13 mouse cellular contexts compared by ENCODE assay signal in the genomic region with DNA sequence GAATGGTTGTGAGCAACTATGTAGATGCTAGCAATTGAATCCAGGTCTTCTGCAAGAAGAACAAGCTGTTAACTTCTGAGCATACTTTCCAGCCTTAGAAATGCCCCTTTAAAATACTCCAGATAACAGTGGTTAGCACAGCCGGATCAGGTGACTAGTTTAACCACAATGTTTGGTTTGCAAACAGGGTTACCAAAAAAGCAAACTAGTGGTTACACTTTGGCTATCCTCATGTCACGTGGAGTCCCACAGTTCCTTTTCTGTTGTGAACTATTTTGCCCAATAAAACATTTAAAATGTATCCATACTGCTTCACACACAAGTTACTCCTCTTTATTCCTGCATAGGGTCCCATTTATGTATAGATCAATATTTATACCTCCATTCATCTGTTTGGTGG.
"Had no signal": no experiment of that assay in that cellular context is flagged by ENCODE, and none has a peak within 500 bp of the region (broad histone marks: within the 10 kb centered on the region; RNA-seq: fewer than 3 reads in every experiment).

No protein-coding gene starts in this region.

- H3K36me3 ChIP-seq: intestine, embryonic 15.5 days; limb, embryonic 13.5 days; midbrain, embryonic 15.5 days; stomach, embryonic 15.5 days had no signal

- H3K4me2 ChIP-seq: intestine, embryonic 15.5 days; limb, embryonic 13.5 days; liver, embryonic 11.5 days; midbrain, embryonic 11.5 days; midbrain, embryonic 15.5 days; stomach, embryonic 15.5 days had no signal

- H3K4me3 ChIP-seq: intestine, embryonic 15.5 days; limb, embryonic 13.5 days; megakaryocyte, embryonic 14.5 days; midbrain, embryonic 15.5 days; stomach, embryonic 15.5 days had no signal

- DNase-seq: kidney, adult 18-20 months; kidney, postnatal 10 days; left cerebral cortex, postnatal 4 days; right cerebral cortex, postnatal 14 days; thymus, adult 2 months; thymus, postnatal 25 days had no signal

- H3K4me1 ChIP-seq: intestine, embryonic 15.5 days; megakaryocyte, embryonic 14.5 days; midbrain, embryonic 15.5 days; stomach, embryonic 15.5 days had no signal

- H3K27me3 ChIP-seq: intestine, embryonic 15.5 days; limb, embryonic 13.5 days; megakaryocyte, embryonic 14.5 days; midbrain, embryonic 15.5 days; stomach, embryonic 15.5 days had no signal

- ATAC-seq: intestine, embryonic 15.5 days; midbrain, embryonic 15.5 days had no signal
